Mouse (Mus musculus): ENCODE results near the gene Elof1. TPM values are rescaled to one million over a fixed set of nuclear protein-coding genes. Genes with fewer than 3 reads are reported as not detected.
"Not testable (repeated sequence)": the region's sequence is repeated elsewhere in the genome, so short reads cannot be mapped to it uniquely, and the experiment has no call there.

The Elof1 gene
- total RNA-seq, 2 experiments from 2014 or later = 62.0 to 64.2 TPM

GRCm38 (mm10) chr9:22115635-22116034, 1.3 kb downstream of the Elof1 start:
- intact Hi-C loops (cut with DNase I) = no loop called here
- DNase-seq (ENCODE audit: low spot score in 2 of 2) = no peak

GRCm38 (mm10) chr9:22108194-22108593, 8.8 kb downstream of the Elof1 start:
- intact Hi-C loops (cut with DNase I) = no loop called here
- DNase-seq (ENCODE audit: low spot score in 2 of 2) = no peak

- intact Hi-C loops (cut with DNase I) = no loop called here
- DNase-seq (ENCODE audit: low spot score in 2 of 2) = no peak
These were observed 17.1 kb downstream of the Elof1 start for GRCm38 (mm10) chr9:22099922-22100321.

- intact Hi-C loops (cut with DNase I) = no loop called here
- peak in 1 of 2 experiments; percentile 31 for DNase-seq (ENCODE audit: low spot score in 2 of 2)
These were observed 17.8 kb downstream of the Elof1 start, which contains the start of gene Cnn1 for GRCm38 (mm10) chr9:22098993-22099696. Cnn1 (plus strand) TSS chr9:22099216.

GRCm38 (mm10) chr9:22095854-22096307, 21.1 kb downstream of the Elof1 start:
- intact Hi-C loops (cut with DNase I) = no loop called here

GRCm38 (mm10) chr9:22092746-22093145, 24.2 kb downstream of the Elof1 start:
- no peak for DNase-seq (ENCODE audit: low spot score in 2 of 2)
- intact Hi-C loops (cut with DNase I) = no loop called here

More at GRCm38 (mm10) chr9:22095854-22096307, 21.1 kb downstream of the Elof1 start:
- DNase-seq (ENCODE audit: low spot score in 2 of 2) = peak; percentile 60 to 71

- no peak for DNase-seq (ENCODE audit: low spot score in 2 of 2)
- intact Hi-C loops (cut with DNase I) = no loop called here
These were observed 27.0 kb downstream of the Elof1 start for GRCm38 (mm10) chr9:22089986-22090385.

- intact Hi-C loops (cut with DNase I) = no loop called here
These were observed 27.7 kb downstream of the Elof1 start for GRCm38 (mm10) chr9:22089281-22089680.

GRCm38 (mm10) chr9:22087034-22087618, 29.8 kb downstream of the Elof1 start:
- DNase-seq (ENCODE audit: low spot score in 2 of 2) = no peak
- intact Hi-C loops (cut with DNase I) = no loop called here

More at GRCm38 (mm10) chr9:22089281-22089680, 27.7 kb downstream of the Elof1 start:
- DNase-seq (ENCODE audit: low spot score in 2 of 2) = no peak

- DNase-seq (ENCODE audit: low spot score in 2 of 2) = no peak
- intact Hi-C loops (cut with DNase I) = no loop called here
These were observed 31.0 kb downstream of the Elof1 start for GRCm38 (mm10) chr9:22086012-22086411.

GRCm38 (mm10) chr9:22085022-22085834, 31.7 kb downstream of the Elof1 start, which contains the start of gene Ecsit:
Ecsit (minus strand) TSS chr9:22085438.
- intact Hi-C loops (cut with DNase I) = no loop called here
- peak; percentile 96 to 99 for DNase-seq (ENCODE audit: low spot score in 2 of 2)

GRCm38 (mm10) chr9:22084667-22085021, 32.3 kb downstream of the Elof1 start:
- intact Hi-C loops (cut with DNase I) = no loop called here

GRCm38 (mm10) chr9:22076223-22076622, 40.7 kb downstream of the Elof1 start:
- DNase-seq (ENCODE audit: low spot score in 2 of 2) = no peak
- intact Hi-C loops (cut with DNase I) = no loop called here

More at GRCm38 (mm10) chr9:22084667-22085021, 32.3 kb downstream of the Elof1 start:
- no peak for DNase-seq (ENCODE audit: low spot score in 2 of 2)

- intact Hi-C loops (cut with DNase I); DNase-seq (ENCODE audit: low spot score in 2 of 2): not testable (repeated sequence)
These were observed 41.2 kb downstream of the Elof1 start for GRCm38 (mm10) chr9:22075778-22076177.

GRCm38 (mm10) chr9:22072276-22072675, 44.7 kb downstream of the Elof1 start:
- DNase-seq (ENCODE audit: low spot score in 2 of 2) = no peak
- intact Hi-C loops (cut with DNase I) = no loop called here

- DNase-seq (ENCODE audit: low spot score in 2 of 2) = peak; percentile 98
- intact Hi-C loops (cut with DNase I) = no loop called here
These were observed 46.0 kb downstream of the Elof1 start, which contains the start of the genes Gm49318 and Zfp653 for GRCm38 (mm10) chr9:22070791-22071573. Gm49318 (minus strand) TSS chr9:22071259. Zfp653 (minus strand) TSS chr9:22071376.

- DNase-seq (ENCODE audit: low spot score in 2 of 2) = no peak
- intact Hi-C loops (cut with DNase I) = no loop called here
These were observed 47.0 kb downstream of the Elof1 start for GRCm38 (mm10) chr9:22069881-22070553.

- DNase-seq (ENCODE audit: low spot score in 2 of 2) = no peak
- intact Hi-C loops (cut with DNase I) = loop anchor here (2.0 kb wide), 1 partner anchor 76 kb away; no protein-coding TSS in a partner anchor
These were observed 49.8 kb downstream of the Elof1 start for GRCm38 (mm10) chr9:22067195-22067594.

Measured in left cerebral cortex, postnatal 14 days (tissue).